Mouse (Mus musculus) spleen, adult 2 months (tissue): ENCODE data around the gene Maml2.

Experiments
- CTCF ChIP-seq: fragments of 200-500 bp; IDR thresholded peaks from 2 replicates; pipeline ENCODE4 v1.5.1; 2011; ENCODE audit warnings: mild to moderate bottlenecking, inconsistent platforms; ENCODE audit not compliant: insufficient read depth, insufficient read length, insufficient replicate concordance; ENCODE audit errors: extremely low read depth
- POLR2A ChIP-seq: fragments of 200-500 bp; IDR thresholded peaks from 2 replicates; pipeline ENCODE4 v1.6.1; 2011; ENCODE audit warnings: low read depth, low read length, inconsistent platforms

DNA sequence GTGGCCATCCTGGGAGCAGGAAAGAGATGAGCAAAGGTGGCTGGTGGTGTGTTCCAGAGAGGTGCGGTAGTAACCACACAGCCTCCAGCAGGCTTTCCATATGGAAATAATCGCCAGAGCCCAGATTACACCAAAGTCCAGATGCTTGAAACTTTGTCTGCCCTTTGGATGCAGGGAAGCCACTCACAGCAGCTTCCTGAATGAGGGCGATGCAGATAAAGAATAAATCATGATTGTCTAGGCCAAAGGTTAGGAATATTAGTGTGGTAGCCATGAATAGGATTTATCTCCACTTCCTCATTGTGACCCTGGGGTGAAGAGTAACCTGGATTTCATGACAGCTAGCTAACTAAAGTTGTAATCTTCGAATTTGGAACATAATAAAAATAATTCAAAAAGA lies 407.2 kb downstream of the Maml2 start:
- no peak for TF ChIP-seq POLR2A
- no peak for TF ChIP-seq CTCF
